Mouse (Mus musculus) ES-Bruce4 (cell line): ENCODE results near the gene Rtp2. TPM values are rescaled to one million over a fixed set of nuclear protein-coding genes. Genes with fewer than 3 reads are reported as not detected.
"Not testable (repeated sequence)": the region's sequence is repeated elsewhere in the genome, so short reads cannot be mapped to it uniquely, and the experiment has no call there.

Source experiments
- H3K27ac ChIP-seq: 2 replicates; pipeline ENCODE4 v1.5.1; 2012; ENCODE audit warnings: low read length, inconsistent platforms; ENCODE audit not compliant: insufficient read depth
- H3K27me3 ChIP-seq: 2 replicates; pipeline ENCODE4 v1.6.1; 2012; ENCODE audit warnings: mild to moderate bottlenecking, low read length, inconsistent platforms; ENCODE audit not compliant: control insufficient read depth, poor library complexity, insufficient read depth, severe bottlenecking
- H3K36me3 ChIP-seq: 2 replicates; pipeline ENCODE4 v1.6.1; 2012; ENCODE audit warnings: inconsistent platforms, mild to moderate bottlenecking, low read length, moderate library complexity; ENCODE audit not compliant: control insufficient read depth, poor library complexity, insufficient read depth, severe bottlenecking
- H3K4me1 ChIP-seq: one replicate; pipeline ENCODE4 v1.8.1; 2011; ENCODE audit warnings: low read length; ENCODE audit not compliant: control insufficient read depth, insufficient read depth
- H3K4me3 ChIP-seq: 2 replicates; pipeline ENCODE4 v1.5.1; 2011; ENCODE audit warnings: low read depth, mild to moderate bottlenecking, low read length
- H3K9ac ChIP-seq: 2 replicates; pipeline ENCODE4 v1.6.1; 2012; ENCODE audit warnings: low read depth, mild to moderate bottlenecking, inconsistent platforms; ENCODE audit not compliant: poor library complexity, severe bottlenecking
- H3K9me3 ChIP-seq: replicated peaks from 2 replicates; pipeline ENCODE4 v1.6.1; 2012; ENCODE audit warnings: mild to moderate bottlenecking, low read length, inconsistent platforms; ENCODE audit not compliant: control insufficient read depth, poor library complexity, insufficient read depth, severe bottlenecking
- CTCF ChIP-seq: IDR thresholded peaks from one replicate; pipeline ENCODE4 v1.8.1; 2011; ENCODE audit warnings: low read depth, low read length
- EP300 ChIP-seq: IDR thresholded peaks from 2 replicates; pipeline ENCODE4 v1.6.1; 2011; ENCODE audit warnings: low read depth, low read length; ENCODE audit not compliant: insufficient read depth
- POLR2A ChIP-seq: IDR thresholded peaks from one replicate; pipeline ENCODE4 v1.8.1; 2011; ENCODE audit warnings: low read length; ENCODE audit not compliant: insufficient read depth
- polyA plus RNA-seq: library from polyadenylated mRNA; stranded (reverse); fragments of >200 nt; gene quantifications from 2 replicates; pipeline ENCODE4 v1.2.4, GENCODE M21; 2011; ENCODE audit warnings: low read depth; ENCODE audit not compliant: missing spikeins, insufficient read depth, insufficient read length

The Rtp2 gene
- polyA plus RNA-seq, 1 experiment, result not detected

DNA sequence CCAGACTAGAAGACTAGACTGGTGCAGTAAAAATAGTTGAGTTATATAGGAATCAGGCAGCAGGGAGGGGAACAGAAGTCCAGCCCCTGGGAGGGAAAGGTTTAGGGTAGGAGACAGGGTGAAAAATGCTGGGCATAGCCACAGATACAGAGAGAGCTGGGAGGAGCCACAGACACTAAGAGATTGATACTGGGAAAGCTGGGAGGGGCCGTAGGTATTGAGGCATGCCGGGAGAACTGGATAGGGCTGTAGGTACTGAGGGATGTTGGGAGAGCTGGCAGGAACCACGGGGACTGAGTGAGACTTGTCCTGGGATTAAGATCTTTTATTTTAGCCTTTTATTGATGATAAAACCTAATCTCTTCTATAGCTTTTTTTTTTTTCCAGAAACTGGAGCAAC, 18.8 kb downstream of the Rtp2 start:
- Histone ChIP-seq H3K27ac (no peak overlapping the region), H3K4me1 (no peaks in the 10 kb centered on the region), H3K9me3 (peaks cover 8% of the 10 kb centered on the region; the same call in 1 of the 2 replicates), H3K27me3 (no peaks in the 10 kb centered on the region), H3K36me3 (no peaks in the 10 kb centered on the region), H3K4me3 (no peak overlapping the region), H3K9ac (no peak overlapping the region)
- TF ChIP-seq POLR2A (no peak), EP300 (no peak), CTCF (no peak)

DNA sequence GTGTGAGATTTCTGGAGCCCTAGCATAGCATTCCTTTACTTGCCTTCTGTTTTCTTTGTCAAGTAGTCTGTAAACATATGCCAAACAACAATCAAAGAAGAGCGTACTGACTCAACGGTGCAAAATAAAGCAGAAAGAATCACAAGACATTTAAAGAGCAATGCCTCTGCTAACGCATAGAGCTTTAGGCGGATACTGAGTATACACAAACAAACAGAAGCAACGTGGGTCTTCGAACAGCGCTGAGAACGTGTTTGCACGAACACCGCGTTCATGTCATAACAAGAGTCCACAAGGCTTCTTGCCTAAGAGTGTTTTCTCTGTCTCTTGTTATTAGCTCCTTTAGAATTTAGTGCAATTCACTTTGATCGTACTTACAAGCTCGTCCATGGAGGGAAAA, 19.5 kb downstream of the Rtp2 start:
- H3K36me3 ChIP-seq, result no peaks in the 10 kb centered on the region
- TF ChIP-seq CTCF, result no peak
- no peak for TF ChIP-seq POLR2A

DNA sequence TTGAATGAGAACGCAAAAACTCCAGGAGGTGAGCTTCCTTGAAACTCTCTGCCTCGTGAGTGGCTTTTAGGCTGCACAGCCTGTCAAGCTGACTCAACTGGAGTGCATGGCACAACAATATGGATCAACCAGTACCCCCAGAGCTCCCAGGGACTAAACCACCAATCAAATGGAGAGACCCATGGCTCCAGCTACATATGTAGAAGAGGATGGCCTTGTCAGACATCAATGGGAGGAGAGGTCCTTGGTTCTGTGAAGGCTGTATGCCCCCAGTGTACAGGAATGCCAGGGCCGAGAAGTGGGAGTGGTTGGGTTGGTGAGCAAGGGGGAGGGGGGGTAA, 23.2 kb downstream of the Rtp2 start:
- not testable (repeated sequence) for H3K27me3 ChIP-seq, H3K4me3 ChIP-seq, H3K9ac ChIP-seq, H3K4me1 ChIP-seq, H3K36me3 ChIP-seq, H3K27ac ChIP-seq
- peaks cover 32% of the 10 kb centered on the region for H3K9me3 ChIP-seq

More for the DNA sequence above, 19.5 kb downstream of the Rtp2 start:
- H3K4me1 ChIP-seq, result no peaks in the 10 kb centered on the region
- no peak overlapping the region for H3K27ac ChIP-seq
- no peak overlapping the region for H3K4me3 ChIP-seq
- H3K9ac ChIP-seq, result no peak overlapping the region
- H3K9me3 ChIP-seq, result peaks cover 13% of the 10 kb centered on the region
- no peaks in the 10 kb centered on the region for H3K27me3 ChIP-seq

DNA sequence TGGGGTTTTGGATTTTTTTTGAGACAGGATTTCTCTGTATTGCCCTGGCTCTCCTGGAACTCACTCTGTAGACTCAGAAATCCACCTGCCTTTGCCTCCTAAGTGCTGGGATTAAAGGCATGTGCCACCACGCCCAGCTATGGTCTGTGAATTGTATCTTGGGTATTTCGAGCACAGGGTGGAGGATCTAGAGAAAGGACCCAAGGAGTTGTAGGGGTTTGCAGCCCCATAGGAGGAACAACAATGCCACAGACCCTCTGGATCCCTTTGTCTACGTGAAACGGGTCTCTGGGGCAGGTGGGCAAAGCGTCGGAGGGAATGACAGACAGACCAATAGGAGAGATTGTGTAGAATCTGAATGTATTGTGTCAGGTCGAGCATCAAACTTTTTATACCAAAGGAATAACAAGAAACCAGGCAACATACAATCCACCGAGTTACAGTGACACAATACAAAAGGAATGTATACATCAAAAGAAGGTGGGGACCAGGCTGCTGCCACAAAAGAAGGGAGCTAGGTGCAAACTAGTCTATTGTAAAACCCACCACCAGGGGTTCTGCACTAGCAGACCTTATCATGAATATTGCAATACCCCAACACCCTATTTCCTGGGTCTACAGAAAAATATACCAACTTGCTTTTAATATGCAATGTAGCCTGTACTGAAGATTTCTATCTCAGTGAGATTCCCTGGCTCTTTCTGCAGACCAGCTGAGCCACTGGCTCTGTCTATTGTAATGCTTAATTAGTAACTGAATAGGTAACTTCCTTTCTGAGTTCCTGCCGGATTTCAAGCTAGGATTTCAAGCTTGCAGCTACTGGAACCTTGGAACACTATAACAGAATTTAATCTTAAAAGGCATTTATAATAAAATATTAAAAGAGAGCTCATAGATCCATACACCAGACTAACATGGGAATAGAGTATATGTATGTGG, 23.8 kb downstream of the Rtp2 start:
- H3K9me3 ChIP-seq, result peaks cover 32% of the 10 kb centered on the region
- H3K4me3 ChIP-seq, H3K4me1 ChIP-seq, H3K9ac ChIP-seq, H3K36me3 ChIP-seq, H3K27me3 ChIP-seq: not testable (repeated sequence)
- 0 out of 2 replicates have a peak overlapping the region, but pooled peaks have one; percentile 33 for H3K27ac ChIP-seq

DNA sequence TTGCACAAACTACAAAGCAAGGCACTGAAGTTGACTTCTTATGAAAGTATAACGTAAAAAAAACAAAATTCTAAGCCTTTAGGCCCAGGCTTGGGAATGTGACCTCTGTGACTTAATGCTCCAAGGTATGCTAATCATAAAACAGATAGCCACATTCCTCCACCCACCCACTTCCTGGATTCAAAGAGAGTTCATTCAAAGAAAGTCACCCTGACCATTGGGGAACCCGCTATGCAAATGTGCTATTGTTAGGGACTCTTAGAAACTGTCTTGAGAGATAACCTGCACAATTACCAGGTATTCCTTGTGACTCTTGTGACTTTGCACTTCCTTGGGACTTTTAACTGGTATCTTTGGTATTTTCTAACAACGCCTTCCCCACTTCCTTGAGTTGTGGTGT, 25.6 kb downstream of the Rtp2 start:
- not testable (repeated sequence) for H3K9ac ChIP-seq, H3K27me3 ChIP-seq, H3K4me1 ChIP-seq, H3K4me3 ChIP-seq, H3K36me3 ChIP-seq, H3K27ac ChIP-seq
- peaks cover 32% of the 10 kb centered on the region for H3K9me3 ChIP-seq

DNA sequence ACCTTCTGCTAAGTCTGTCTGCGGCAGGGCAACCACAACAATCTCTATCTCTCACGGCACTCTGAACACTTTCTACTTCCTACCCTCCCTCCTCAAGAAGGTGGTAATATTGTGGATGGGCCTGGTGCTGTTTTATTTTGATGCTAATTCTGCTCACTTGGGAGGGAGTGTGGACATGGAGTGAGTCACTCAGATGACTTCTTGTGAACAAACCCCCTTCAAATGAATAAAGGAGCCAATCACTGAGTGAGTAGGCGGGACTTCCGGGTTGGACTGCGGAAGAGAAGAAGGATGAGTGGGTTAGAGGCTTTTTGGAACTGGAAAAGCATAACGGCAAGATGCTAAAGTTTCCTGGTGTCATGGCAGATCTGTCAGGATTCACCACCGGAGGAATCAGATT, 30.8 kb downstream of the Rtp2 start:
- Histone ChIP-seq H3K9ac (no peak overlapping the region), H3K36me3 (no peaks in the 10 kb centered on the region), H3K4me1 (no peaks in the 10 kb centered on the region), H3K4me3 (no peak overlapping the region), H3K9me3 (peaks cover 8% of the 10 kb centered on the region), H3K27me3 (no peaks in the 10 kb centered on the region), H3K27ac (no peak overlapping the region)
- TF ChIP-seq CTCF, result no peak
- TF ChIP-seq POLR2A, result no peak
- TF ChIP-seq EP300, result no peak
